8 mouse cellular contexts compared by ENCODE assay signal in the genomic region with DNA sequence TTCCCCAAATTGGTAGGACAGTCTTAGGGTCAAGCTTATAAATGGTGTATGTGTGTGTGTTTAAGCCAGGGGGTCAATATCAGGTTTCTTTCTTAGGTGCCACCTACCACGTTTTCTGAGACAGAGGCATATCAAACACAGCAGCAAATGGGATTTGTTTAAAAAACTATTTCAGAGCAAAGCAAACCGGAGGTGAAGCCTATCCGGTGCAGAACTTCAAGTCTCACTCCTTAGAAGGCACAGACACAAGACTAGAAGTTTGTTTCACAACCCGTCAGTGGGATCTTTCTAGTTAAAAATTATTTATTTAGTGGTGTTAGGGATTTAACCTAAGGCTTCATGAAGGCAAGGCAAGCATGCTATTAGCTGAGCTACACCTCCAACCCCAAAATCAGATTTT. TPM values are rescaled to one million over a fixed set of nuclear protein-coding genes. Genes with fewer than 3 reads are reported as not detected.
DNase-seq lines count a peak whose midpoint lies in the region; ATAC-seq and TF ChIP-seq lines count a peak whose summit lies in the region.

No protein-coding gene starts in this region.

- WGBS in lung, adult 2 months: 9% methylated on average over 4 of the region's 4 CpGs
- WGBS in embryonic facial prominence, embryonic 14.5 days: 12% methylated on average over 4 of the region's 4 CpGs
- WGBS in intestine, embryonic 16.5 days: 18% methylated on average over 4 of the region's 4 CpGs
- WGBS in neural tube, embryonic 15.5 days: 26% methylated on average over 4 of the region's 4 CpGs

- H3K4me1 ChIP-seq in lung, adult 2 months (ENCODE audit: control insufficient read depth, insufficient read depth, low read length): peaks cover 2% of the 10 kb centered on the region; the same call in 1 of the 2 replicates
- peaks cover 9% of the 10 kb centered on the region; the same call in 1 of the 2 replicates for H3K4me1 ChIP-seq in embryonic facial prominence, embryonic 14.5 days (ENCODE audit: control insufficient read depth, insufficient read depth, low read length)
- H3K4me1 ChIP-seq in intestine, embryonic 16.5 days (ENCODE audit: control insufficient read depth, insufficient read depth, low read length): peaks cover 14% of the 10 kb centered on the region
- H3K4me1 ChIP-seq in neural tube, embryonic 15.5 days: peaks cover 9% of the 10 kb centered on the region

- TF ChIP-seq CTCF in lung, adult 2 months (IDR thresholded peaks at IDR 0.05; ENCODE audit: insufficient read depth, low read length): no peak

- H3K27ac ChIP-seq in embryonic facial prominence, embryonic 14.5 days (replicated peaks; ENCODE audit: low read depth, low read length): peak overlapping the region; percentile 97
- H3K27ac ChIP-seq in intestine, embryonic 16.5 days (ENCODE audit: low read length): peak overlapping the region; percentile 91
- peak overlapping the region; percentile 96 for H3K27ac ChIP-seq in neural tube, embryonic 15.5 days (replicated peaks)

- TF ChIP-seq POLR2A in lung, adult 2 months (IDR thresholded peaks at IDR 0.05; ENCODE audit: borderline replicate concordance, extremely low read depth, low read depth, low read length): no peak

- no peak for DNase-seq in lung, adult 2 months
- no peak for DNase-seq in lung, postnatal 36 days
- no peak for DNase-seq in embryonic facial prominence, embryonic 14.5 days (ENCODE audit: low spot score)
- DNase-seq in left cerebral cortex, adult 9 months (ENCODE audit: low spot score in 2 of 2): no peak
- no peak for DNase-seq in adrenal gland, adult 8-10 months
- DNase-seq in gastrocnemius, postnatal 25 days: no peak

- peak overlapping the region; percentile 55 for H3K4me2 ChIP-seq in embryonic facial prominence, embryonic 14.5 days (ENCODE audit: low read depth, low read length)
- H3K4me2 ChIP-seq in intestine, embryonic 16.5 days (ENCODE audit: low read depth, low read length): peak overlapping the region; percentile 80
- H3K4me2 ChIP-seq in neural tube, embryonic 15.5 days: peak overlapping the region; percentile 84

- peaks cover 14% of the 10 kb centered on the region for H3K36me3 ChIP-seq in embryonic facial prominence, embryonic 14.5 days (ENCODE audit: control insufficient read depth, insufficient read depth, low read length)
- 0 out of 2 replicates have a peak, but pooled peaks cover 2% of the 10 kb centered on the region for H3K36me3 ChIP-seq in intestine, embryonic 16.5 days (ENCODE audit: control insufficient read depth, insufficient read depth, low read length)
- 0 out of 2 replicates have a peak, but pooled peaks cover 5% of the 10 kb centered on the region for H3K36me3 ChIP-seq in neural tube, embryonic 15.5 days

- peak overlapping the region; percentile 93 for H3K9ac ChIP-seq in embryonic facial prominence, embryonic 14.5 days (ENCODE audit: low read depth, low read length)
- peak overlapping the region; percentile 91 for H3K9ac ChIP-seq in intestine, embryonic 16.5 days (ENCODE audit: low read depth, low read length)
- peak overlapping the region; percentile 89 for H3K9ac ChIP-seq in neural tube, embryonic 15.5 days (replicated peaks)

- peak overlapping the region; percentile 61 for H3K4me3 ChIP-seq in lung, adult 2 months (replicated peaks; ENCODE audit: extremely low read depth, low read depth, low read length)
- H3K4me3 ChIP-seq in embryonic facial prominence, embryonic 14.5 days (ENCODE audit: low read depth, low read length): peak overlapping the region; percentile 98
- peak overlapping the region; percentile 95 for H3K4me3 ChIP-seq in intestine, embryonic 16.5 days (ENCODE audit: low read length)
- peak overlapping the region; percentile 96 for H3K4me3 ChIP-seq in neural tube, embryonic 15.5 days (replicated peaks)

- no peaks in the 10 kb centered on the region for H3K9me3 ChIP-seq in embryonic facial prominence, embryonic 14.5 days (ENCODE audit: control insufficient read depth, low read length)
- no peaks in the 10 kb centered on the region for H3K9me3 ChIP-seq in intestine, embryonic 16.5 days (ENCODE audit: control insufficient read depth, low read length)
- no peaks in the 10 kb centered on the region for H3K9me3 ChIP-seq in neural tube, embryonic 15.5 days (replicated peaks)

- H3K27me3 ChIP-seq in embryonic facial prominence, embryonic 14.5 days (replicated peaks; ENCODE audit: control insufficient read depth, insufficient read depth, low read length): no peaks in the 10 kb centered on the region
- no peaks in the 10 kb centered on the region for H3K27me3 ChIP-seq in intestine, embryonic 16.5 days (replicated peaks; ENCODE audit: control insufficient read depth, insufficient read depth, low read length)
- H3K27me3 ChIP-seq in neural tube, embryonic 15.5 days (replicated peaks): no peaks in the 10 kb centered on the region

- ATAC-seq in embryonic facial prominence, embryonic 14.5 days (ENCODE audit: low read depth): no peak
- no peak for ATAC-seq in intestine, embryonic 16.5 days
- no peak for ATAC-seq in neural tube, embryonic 15.5 days (ENCODE audit: low FRiP score)

RNA-seq across cellular contexts. Expression of gene Rps27l, which starts 0.7 kb away (rescaled TPM):
- 31.1 and 36.3 TPM in 2 replicates for polyA plus RNA-seq in lung, adult 2 months (2012; rRNA removed)
- polyA plus RNA-seq in embryonic facial prominence, embryonic 14.5 days (2014; fragmentation: Nextera tagmentation; extraction: Ambion mirVana): 577 and 678 TPM in 2 replicates
- 763 and 818 TPM in 2 replicates for polyA plus RNA-seq in intestine, embryonic 16.5 days (2015; fragmentation: Nextera tagmentation; extraction: Ambion mirVana)
- 234 and 310 TPM in 2 replicates for polyA plus RNA-seq in neural tube, embryonic 15.5 days (2015; fragmentation: Nextera tagmentation; extraction: Ambion mirVana)
- 100 to 1,000 TPM; 240 to 306 (median 275) TPM for total RNA-seq in adrenal gland, adult 8-10 months (2022)
- 100 to 1,000 TPM; 198 to 200 TPM for total RNA-seq in gastrocnemius, postnatal 25 days (2021)

RNA-seq across cellular contexts. Expression of gene Rab8b, which starts 25.7 kb away (rescaled TPM):
- polyA plus RNA-seq in lung, adult 2 months (2012; rRNA removed): 11.9 and 19.2 TPM in 2 replicates
- polyA plus RNA-seq in embryonic facial prominence, embryonic 14.5 days (2014; fragmentation: Nextera tagmentation; extraction: Ambion mirVana): 15.9 and 17.7 TPM in 2 replicates
- 18.3 and 18.4 TPM in 2 replicates for polyA plus RNA-seq in intestine, embryonic 16.5 days (2015; fragmentation: Nextera tagmentation; extraction: Ambion mirVana)
- 30.8 and 32.1 TPM in 2 replicates for polyA plus RNA-seq in neural tube, embryonic 15.5 days (2015; fragmentation: Nextera tagmentation; extraction: Ambion mirVana)
- total RNA-seq in adrenal gland, adult 8-10 months (2022): 10 to 100 TPM; 15.3 to 30.9 (median 23.9) TPM
- total RNA-seq in gastrocnemius, postnatal 25 days (2021): 1 to 10 TPM; 5.0 to 6.1 TPM

RNA-seq across cellular contexts. Expression of gene Lactb, which starts 30.1 kb away (rescaled TPM):
- 7.4 and 10.9 TPM in 2 replicates for polyA plus RNA-seq in lung, adult 2 months (2012; rRNA removed)
- polyA plus RNA-seq in embryonic facial prominence, embryonic 14.5 days (2014; fragmentation: Nextera tagmentation; extraction: Ambion mirVana): 8.9 and 9.8 TPM in 2 replicates
- 5.6 and 6.7 TPM in 2 replicates for polyA plus RNA-seq in intestine, embryonic 16.5 days (2015; fragmentation: Nextera tagmentation; extraction: Ambion mirVana)
- polyA plus RNA-seq in neural tube, embryonic 15.5 days (2015; fragmentation: Nextera tagmentation; extraction: Ambion mirVana): 12.4 and 12.7 TPM in 2 replicates
- total RNA-seq in adrenal gland, adult 8-10 months (2022): 10 to 100 TPM; 15.8 to 19.2 (median 17.8) TPM
- 10 to 100 TPM; 17.8 to 19.5 TPM for total RNA-seq in gastrocnemius, postnatal 25 days (2021)
